Mouse (Mus musculus): ENCODE measurements around the gene Maml2. TPM values are rescaled to one million over a fixed set of nuclear protein-coding genes. Genes with fewer than 3 reads are reported as not detected.

Gene Maml2
- polyA plus RNA-seq, 1 experiment = 1.3 TPM

DNA sequence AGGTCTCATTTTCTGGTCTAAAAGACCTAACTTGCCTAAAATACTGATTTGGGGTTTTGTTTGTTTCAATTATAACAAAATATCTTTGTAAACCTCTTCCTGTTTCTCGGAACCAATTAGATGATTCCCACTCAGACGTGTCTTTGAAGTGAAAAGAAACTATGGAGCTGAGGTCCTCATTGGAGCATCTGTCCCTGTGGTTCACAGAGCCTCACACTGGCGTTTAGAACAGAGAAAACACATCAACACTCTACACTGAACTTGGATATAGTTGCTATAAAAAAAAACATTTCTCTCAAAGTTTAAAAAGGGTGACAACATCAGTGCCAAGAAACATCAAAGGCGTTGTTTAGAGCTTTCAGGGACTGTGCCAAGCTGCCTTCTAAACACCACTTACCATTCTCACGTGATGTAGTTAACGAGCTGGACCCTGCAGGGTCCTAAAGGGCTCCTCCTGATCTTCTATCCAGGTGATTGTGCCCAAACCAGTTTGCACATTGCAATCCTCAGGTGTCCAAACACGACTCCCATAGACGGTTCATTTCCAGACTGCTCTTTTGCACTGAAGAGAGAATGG is 309.9 kb downstream of the Maml2 start:
- H3K36me3 ChIP-seq (ENCODE audit: control insufficient read depth, insufficient read depth) = no peaks in the 10 kb centered on the region
- no peak overlapping the region for H3K4me3 ChIP-seq
- H3K4me2 ChIP-seq (ENCODE audit: low read depth) = no peak overlapping the region
- no peaks in the 10 kb centered on the region for H3K27me3 ChIP-seq (ENCODE audit: control insufficient read depth, insufficient read depth, insufficient read length)
- no peak overlapping the region for H3ac ChIP-seq (ENCODE audit: control insufficient read depth, insufficient read length)
- no peaks in the 10 kb centered on the region for H3K79me2 ChIP-seq (ENCODE audit: control insufficient read depth, insufficient read depth)
- TF ChIP-seq POLR2A (IDR thresholded peaks at IDR 0.05; ENCODE audit: insufficient read length, low read depth) = no peak
- TF ChIP-seq TCF3 (IDR thresholded peaks at IDR 0.05; ENCODE audit: insufficient read length, low read depth) = no peak
- TF ChIP-seq MYOD1 (IDR thresholded peaks at IDR 0.05; ENCODE audit: control insufficient read depth in 1 of 3, insufficient read length in 2 of 3, low read depth in 2 of 3) = no peak
- TF ChIP-seq REST (IDR thresholded peaks at IDR 0.05; ENCODE audit: insufficient read depth, insufficient read length) = no peak
- no peak for TF ChIP-seq E2F4 (IDR thresholded peaks at IDR 0.05; ENCODE audit: insufficient read depth)

DNA sequence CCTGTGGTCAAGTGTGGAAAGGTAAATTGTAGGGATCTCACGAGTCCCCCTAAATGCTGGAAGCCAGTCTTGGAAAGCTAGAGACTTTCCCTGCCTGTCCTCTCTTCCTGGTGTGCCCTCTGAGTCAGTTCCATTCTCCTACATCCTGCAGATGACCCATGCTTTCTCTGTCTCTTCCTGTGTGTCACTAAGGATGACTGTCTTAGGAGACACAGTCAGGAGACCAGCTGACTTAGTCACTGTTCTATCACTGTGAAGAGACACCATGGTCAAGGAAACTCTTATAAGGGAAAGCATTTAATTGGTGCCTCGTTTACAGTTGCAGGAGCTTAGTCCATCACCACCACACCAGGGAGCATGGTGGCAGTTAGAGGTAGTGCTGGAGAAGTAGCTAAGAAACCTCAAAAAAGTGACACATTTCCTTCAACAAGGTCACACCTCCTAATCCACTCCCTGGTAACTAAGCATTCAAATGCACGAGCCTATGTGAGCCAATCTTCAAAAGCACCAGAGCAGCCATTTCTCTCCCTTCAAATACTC is 310.8 kb downstream of the Maml2 start:
- Histone ChIP-seq H3K27me3 (ENCODE audit: control insufficient read depth, insufficient read depth, insufficient read length) (no peaks in the 10 kb centered on the region), H3K36me3 (ENCODE audit: control insufficient read depth, insufficient read depth) (no peaks in the 10 kb centered on the region), H3K4me3 (no peak overlapping the region), H3K4me2 (ENCODE audit: low read depth) (no peak overlapping the region), H3K79me2 (ENCODE audit: control insufficient read depth, insufficient read depth) (no peaks in the 10 kb centered on the region), H3ac (ENCODE audit: control insufficient read depth, insufficient read length) (no peak overlapping the region)
- TF ChIP-seq POLR2A (IDR thresholded peaks at IDR 0.05; ENCODE audit: insufficient read length, low read depth) (no peak), MYOG (IDR thresholded peaks at IDR 0.05; ENCODE audit: control insufficient read depth in 1 of 3, insufficient read depth in 1 of 3, insufficient read length in 2 of 3, low read depth in 2 of 3) (no peak), MAX (IDR thresholded peaks at IDR 0.05; ENCODE audit: low read depth) (no peak), MYOD1 (IDR thresholded peaks at IDR 0.05; ENCODE audit: control insufficient read depth in 1 of 3, insufficient read length in 2 of 3, low read depth in 2 of 3) (no peak), TCF3 (IDR thresholded peaks at IDR 0.05; ENCODE audit: insufficient read length, low read depth) (no peak), REST (IDR thresholded peaks at IDR 0.05; ENCODE audit: insufficient read depth, insufficient read length) (no peak), USF1 (IDR thresholded peaks at IDR 0.05; ENCODE audit: low read depth) (no peak), E2F4 (IDR thresholded peaks at IDR 0.05; ENCODE audit: insufficient read depth) (no peak)

GRCm38 (mm10) chr9:13611561-13611960 is 313.8 kb downstream of the Maml2 start:
- Histone ChIP-seq H3K36me3 (ENCODE audit: control insufficient read depth, insufficient read depth) (no peaks in the 10 kb centered on the region), H3ac (ENCODE audit: control insufficient read depth, insufficient read length) (no peak overlapping the region), H3K27me3 (ENCODE audit: control insufficient read depth, insufficient read depth, insufficient read length) (no peaks in the 10 kb centered on the region), H3K4me3 (no peak overlapping the region), H3K4me2 (ENCODE audit: low read depth) (no peak overlapping the region), H3K79me2 (ENCODE audit: control insufficient read depth, insufficient read depth) (no peaks in the 10 kb centered on the region)
- no peak for TF ChIP-seq TCF12 (IDR thresholded peaks at IDR 0.05; ENCODE audit: insufficient read depth, poor library complexity, severe bottlenecking)
- TF ChIP-seq MYOD1 (IDR thresholded peaks at IDR 0.05; ENCODE audit: control insufficient read depth in 1 of 3, insufficient read length in 2 of 3, low read depth in 2 of 3) = no peak
- TF ChIP-seq POLR2AphosphoS2 (IDR thresholded peaks at IDR 0.05; ENCODE audit: insufficient read length, low read depth) = no peak
- no peak for TF ChIP-seq CEBPB (IDR thresholded peaks at IDR 0.05; ENCODE audit: insufficient read depth, poor library complexity, severe bottlenecking)
- TF ChIP-seq REST (IDR thresholded peaks at IDR 0.05; ENCODE audit: insufficient read depth, insufficient read length) = no peak
- no peak for TF ChIP-seq TCF3 (IDR thresholded peaks at IDR 0.05; ENCODE audit: insufficient read length, low read depth)
- TF ChIP-seq SRF (IDR thresholded peaks at IDR 0.05; ENCODE audit: control insufficient read depth, insufficient read length, low read depth) = no peak
- TF ChIP-seq MYOG (IDR thresholded peaks at IDR 0.05; ENCODE audit: control insufficient read depth in 1 of 3, insufficient read depth in 1 of 3, insufficient read length in 2 of 3, low read depth in 2 of 3) = no peak
- TF ChIP-seq MAX (IDR thresholded peaks at IDR 0.05; ENCODE audit: low read depth) = no peak
- TF ChIP-seq USF1 (IDR thresholded peaks at IDR 0.05; ENCODE audit: low read depth) = no peak
- no peak for TF ChIP-seq POLR2A (IDR thresholded peaks at IDR 0.05; ENCODE audit: insufficient read length, low read depth)
- no peak for TF ChIP-seq E2F4 (IDR thresholded peaks at IDR 0.05; ENCODE audit: insufficient read depth)

- H3K4me2 ChIP-seq (ENCODE audit: low read depth) = no peak overlapping the region
- TF ChIP-seq MAX (IDR thresholded peaks at IDR 0.05; ENCODE audit: low read depth) (no peak), MYOD1 (IDR thresholded peaks at IDR 0.05; ENCODE audit: control insufficient read depth in 1 of 3, insufficient read length in 2 of 3, low read depth in 2 of 3) (no peak), POLR2AphosphoS2 (IDR thresholded peaks at IDR 0.05; ENCODE audit: insufficient read length, low read depth) (no peak), MYOG (IDR thresholded peaks at IDR 0.05; ENCODE audit: control insufficient read depth in 1 of 3, insufficient read depth in 1 of 3, insufficient read length in 2 of 3, low read depth in 2 of 3) (no peak), E2F4 (IDR thresholded peaks at IDR 0.05; ENCODE audit: insufficient read depth) (no peak)
- no peaks in the 10 kb centered on the region for H3K79me2 ChIP-seq (ENCODE audit: control insufficient read depth, insufficient read depth)
- no peak overlapping the region for H3K4me3 ChIP-seq
- H3ac ChIP-seq (ENCODE audit: control insufficient read depth, insufficient read length) = no peak overlapping the region
- no peaks in the 10 kb centered on the region for H3K27me3 ChIP-seq (ENCODE audit: control insufficient read depth, insufficient read depth, insufficient read length)
- no peaks in the 10 kb centered on the region for H3K36me3 ChIP-seq (ENCODE audit: control insufficient read depth, insufficient read depth)
These were observed 314.6 kb downstream of the Maml2 start for GRCm38 (mm10) chr9:13612371-13612770.
